Mouse (Mus musculus) hindbrain, embryonic 16.5 days (tissue): ENCODE measurements around the gene Aaed1. TPM values are rescaled to one million over a fixed set of nuclear protein-coding genes. Genes with fewer than 3 reads are reported as not detected.

Experiments
- ATAC-seq: fragments of 200-750 bp; cut with Nextera tagmentation; 2 replicates; pipeline ENCODE4 v1.8.0; 2017; ENCODE audit warnings: moderate TSS enrichment, moderate library complexity
- H3K27ac ChIP-seq: fragments of 300-500 bp; sonication (generic); 2 replicates; pipeline ENCODE4 v1.5.1; 2014; ENCODE audit warnings: low read depth, mild to moderate bottlenecking, control low read depth, low read length, moderate library complexity
- H3K27me3 ChIP-seq: fragments of 300-500 bp; sonication (generic); replicated peaks from 2 replicates; pipeline ENCODE4 v1.6.1; 2014; ENCODE audit warnings: low read length; ENCODE audit not compliant: control insufficient read depth, insufficient read depth
- H3K36me3 ChIP-seq: fragments of 300-500 bp; sonication (generic); 2 replicates; pipeline ENCODE4 v1.6.1; 2014; ENCODE audit warnings: mild to moderate bottlenecking, low read length, moderate library complexity, mixed read lengths; ENCODE audit not compliant: control insufficient read depth, insufficient read depth
- H3K4me1 ChIP-seq: fragments of 300-500 bp; sonication (generic); 2 replicates; pipeline ENCODE4 v1.6.1; 2014; ENCODE audit warnings: low read depth, low read length; ENCODE audit not compliant: control insufficient read depth, insufficient read depth
- H3K4me2 ChIP-seq: fragments of 300-500 bp; sonication (generic); 2 replicates; pipeline ENCODE4 v1.6.1; 2014; ENCODE audit warnings: mild to moderate bottlenecking, low read length, control low read depth, moderate library complexity
- H3K4me3 ChIP-seq: fragments of 300-500 bp; sonication (generic); 2 replicates; pipeline ENCODE4 v1.5.1; 2014; ENCODE audit warnings: mild to moderate bottlenecking, low read length, control low read depth, moderate library complexity
- H3K9ac ChIP-seq: fragments of 300-500 bp; sonication (generic); 2 replicates; pipeline ENCODE4 v1.6.1; 2014; ENCODE audit warnings: low read depth, mild to moderate bottlenecking, control low read depth, low read length, moderate library complexity
- H3K9me3 ChIP-seq: fragments of 300-500 bp; sonication (generic); 2 replicates; pipeline ENCODE4 v1.6.1; 2014; ENCODE audit warnings: mild to moderate bottlenecking, low read length, moderate library complexity; ENCODE audit not compliant: control insufficient read depth
- WGBS: fragments of 180-500 bp; shearing (Covaris S2); extraction: QIAGEN DNeasy Blood & Tissue Kit; methylation state at CpG from one replicate; pipeline ENCODE4 v1.1.7; 2014; 5-methylcytosine and 5-hydroxymethylcytosine counted together
- polyA plus RNA-seq: library from polyadenylated mRNA; unstranded; fragments of >200 nt; fragmentation: Nextera tagmentation; extraction: Ambion mirVana; gene quantifications from 2 replicates; pipeline ENCODE4 v1.2.1, GENCODE M21; 2015

The Aaed1 gene
- polyA plus RNA-seq, 1 experiment from 2014 or later = 12.5 TPM

DNA sequence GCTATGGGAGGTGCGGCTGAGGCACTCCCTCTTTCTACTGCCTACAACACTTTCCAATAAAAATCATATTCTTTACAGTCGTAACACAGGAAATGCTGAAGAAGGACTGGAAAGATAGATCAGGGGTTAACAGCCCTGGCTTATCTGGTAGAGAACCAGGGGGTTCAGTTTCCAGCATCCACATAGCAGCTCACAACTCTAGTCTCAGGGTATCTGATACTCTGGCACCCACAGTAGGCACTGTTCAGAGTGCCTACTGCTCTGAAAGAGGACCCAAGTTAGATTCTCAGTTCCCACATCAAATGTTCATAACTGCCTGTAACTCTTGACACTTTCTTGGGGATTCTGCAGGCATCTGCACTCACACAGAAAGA is 393 bp upstream of the Aaed1 start:
- peak; percentile 57; the same call in 1 of the 2 replicates for ATAC-seq

DNA sequence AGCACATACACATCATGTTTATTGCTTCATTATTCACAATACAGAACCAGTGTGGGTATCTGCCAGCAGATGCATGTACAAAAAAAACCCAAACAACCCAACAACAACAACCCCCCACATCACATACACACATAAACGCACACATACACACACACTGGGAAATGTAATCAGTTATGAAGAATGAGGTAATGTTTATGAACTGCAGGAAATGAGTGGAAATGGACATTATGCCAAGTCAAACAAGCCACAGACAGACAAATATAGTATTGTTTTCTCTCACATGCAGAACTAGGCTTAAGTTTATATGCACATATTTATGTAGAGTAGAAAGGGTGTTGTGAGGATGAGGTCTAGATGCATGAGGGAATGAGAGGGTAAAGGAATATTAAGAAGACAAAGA is 1.2 kb downstream of the Aaed1 start:
- H3K4me3 ChIP-seq = peak overlapping the region; percentile 78; the same call in 1 of the 2 replicates
- H3K9ac ChIP-seq = no peak overlapping the region
- no peaks in the 10 kb centered on the region for H3K9me3 ChIP-seq
- H3K36me3 ChIP-seq = no peaks in the 10 kb centered on the region
- H3K4me1 ChIP-seq = peaks cover 7% of the 10 kb centered on the region
- WGBS = 71% methylated on average over 1 of the region's 1 CpGs
- no peak for ATAC-seq
- H3K4me2 ChIP-seq = peak overlapping the region; percentile 71
- no peak overlapping the region for H3K27ac ChIP-seq
- no peaks in the 10 kb centered on the region for H3K27me3 ChIP-seq

More for the DNA sequence above, 393 bp upstream of the Aaed1 start:
- H3K36me3 ChIP-seq = no peaks in the 10 kb centered on the region
- H3K4me1 ChIP-seq = peaks cover 7% of the 10 kb centered on the region
- WGBS = 0% methylated on average over 2 of the region's 2 CpGs
- no peaks in the 10 kb centered on the region for H3K27me3 ChIP-seq
- no peak overlapping the region; the same call in 1 of the 2 replicates for H3K27ac ChIP-seq
- peak overlapping the region; percentile 71 for H3K4me2 ChIP-seq
- H3K4me3 ChIP-seq = peak overlapping the region; percentile 78
- no peaks in the 10 kb centered on the region for H3K9me3 ChIP-seq
- H3K9ac ChIP-seq = peak overlapping the region; percentile 76

DNA sequence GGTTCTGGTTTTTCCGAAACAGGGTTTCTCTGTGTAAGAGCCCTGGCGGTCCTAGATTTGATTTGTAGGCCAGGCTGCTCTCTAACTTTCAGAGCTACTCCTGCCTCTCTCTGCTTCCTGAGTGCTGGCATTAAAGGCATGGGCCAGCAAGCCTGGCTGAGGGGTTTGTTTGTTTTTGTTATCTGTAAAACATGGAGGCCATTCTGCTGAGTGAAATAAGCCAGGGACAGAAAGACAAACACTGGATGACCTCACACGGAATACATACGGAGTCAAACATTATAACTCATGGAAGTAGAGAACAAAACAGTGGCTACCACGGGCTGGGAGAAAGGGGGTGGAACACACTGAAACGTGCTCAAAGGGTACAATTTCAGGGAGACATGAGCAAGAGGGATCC is 1.9 kb downstream of the Aaed1 start:
- no peak overlapping the region for H3K9ac ChIP-seq
- no peaks in the 10 kb centered on the region for H3K27me3 ChIP-seq
- H3K9me3 ChIP-seq = no peaks in the 10 kb centered on the region
- peaks cover 7% of the 10 kb centered on the region for H3K4me1 ChIP-seq
- no peaks in the 10 kb centered on the region for H3K36me3 ChIP-seq
- H3K27ac ChIP-seq = no peak overlapping the region
- H3K4me2 ChIP-seq = no peak overlapping the region
- no peak overlapping the region for H3K4me3 ChIP-seq
- no peak for ATAC-seq
- WGBS = 82% methylated on average over 6 of the region's 6 CpGs

DNA sequence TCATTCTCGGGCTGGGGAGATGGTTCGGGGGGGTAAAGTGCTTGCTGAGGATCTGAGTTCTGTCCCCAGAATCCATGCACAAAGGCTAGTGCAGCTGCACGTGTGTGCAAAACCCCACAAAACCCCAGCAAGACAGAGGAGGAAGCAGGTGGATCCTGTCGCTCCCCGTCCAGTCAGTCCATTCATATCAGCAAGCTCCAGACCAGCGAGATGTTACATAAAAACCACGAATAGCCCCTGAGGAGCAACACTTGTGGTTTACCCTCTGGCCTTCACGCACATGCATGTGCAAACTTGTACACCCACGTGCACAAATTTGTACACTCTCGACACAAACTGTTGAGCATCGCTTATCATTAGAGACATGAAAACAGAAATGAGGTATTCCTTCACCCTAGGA is 2.7 kb downstream of the Aaed1 start:
- Histone ChIP-seq H3K27me3 (no peaks in the 10 kb centered on the region), H3K36me3 (peaks cover under 1% of the 10 kb centered on the region; the same call in 1 of the 2 replicates), H3K4me1 (peaks cover 7% of the 10 kb centered on the region), H3K9me3 (no peaks in the 10 kb centered on the region), H3K27ac (no peak overlapping the region), H3K9ac (no peak overlapping the region), H3K4me3 (no peak overlapping the region), H3K4me2 (no peak overlapping the region)
- WGBS = 86% methylated on average over 11 of the region's 11 CpGs
- no peak for ATAC-seq

DNA sequence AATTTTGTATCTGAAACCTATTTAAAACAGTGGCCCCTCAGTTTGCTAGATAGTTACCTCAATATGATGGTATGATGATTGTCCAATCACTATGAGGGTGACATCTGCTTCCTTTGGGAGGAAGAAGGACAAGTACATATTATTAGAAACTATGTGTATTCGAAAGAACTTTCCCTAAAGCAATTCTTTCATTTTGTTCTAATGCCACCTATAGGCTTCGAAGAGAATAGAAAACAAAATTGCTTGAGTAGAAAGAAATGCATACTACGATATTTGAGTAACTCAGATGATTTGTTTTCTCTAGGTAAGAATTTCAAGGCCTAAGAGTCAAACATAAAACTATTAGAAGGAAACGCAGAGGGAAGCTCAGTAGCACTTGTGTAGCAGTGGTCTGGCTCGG is 3.5 kb downstream of the Aaed1 start:
- no peak overlapping the region for H3K27ac ChIP-seq
- WGBS = 62% methylated on average over 5 of the region's 5 CpGs
- no peaks in the 10 kb centered on the region for H3K27me3 ChIP-seq
- peaks cover 2% of the 10 kb centered on the region; the same call in 1 of the 2 replicates for H3K36me3 ChIP-seq
- H3K4me1 ChIP-seq = peaks cover 7% of the 10 kb centered on the region
- no peak overlapping the region for H3K4me2 ChIP-seq
- no peak overlapping the region for H3K4me3 ChIP-seq
- ATAC-seq = no peak
- H3K9me3 ChIP-seq = no peaks in the 10 kb centered on the region
- no peak overlapping the region for H3K9ac ChIP-seq

DNA sequence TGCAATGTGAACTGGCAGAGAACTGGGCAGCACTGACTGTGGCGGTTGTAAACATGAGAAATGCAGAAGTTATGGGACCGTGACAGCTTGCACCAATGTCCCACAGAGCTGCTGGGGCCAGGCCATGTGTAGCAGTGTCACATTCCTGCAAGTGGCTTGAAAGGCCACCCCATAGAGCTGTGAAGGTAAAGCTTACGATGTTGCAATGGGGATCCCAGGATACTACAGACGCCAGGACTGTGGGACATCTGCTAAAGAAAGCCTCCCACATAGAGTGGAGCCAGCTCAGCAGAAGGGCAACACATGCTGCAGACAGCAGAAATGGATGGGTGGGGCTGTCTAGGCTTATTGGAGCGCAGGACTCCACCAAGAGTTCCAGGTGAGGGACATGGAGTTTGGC is 5.0 kb downstream of the Aaed1 start:
- peaks cover 2% of the 10 kb centered on the region; the same call in 1 of the 2 replicates for H3K36me3 ChIP-seq
- peaks cover 4% of the 10 kb centered on the region for H3K4me1 ChIP-seq
- no peak for ATAC-seq
- H3K4me2 ChIP-seq = no peak overlapping the region
- H3K27me3 ChIP-seq = no peaks in the 10 kb centered on the region
- H3K4me3 ChIP-seq = no peak overlapping the region
- H3K9ac ChIP-seq = no peak overlapping the region
- H3K27ac ChIP-seq = no peak overlapping the region
- H3K9me3 ChIP-seq = no peaks in the 10 kb centered on the region
- 89% methylated on average over 5 of the region's 5 CpGs for WGBS

DNA sequence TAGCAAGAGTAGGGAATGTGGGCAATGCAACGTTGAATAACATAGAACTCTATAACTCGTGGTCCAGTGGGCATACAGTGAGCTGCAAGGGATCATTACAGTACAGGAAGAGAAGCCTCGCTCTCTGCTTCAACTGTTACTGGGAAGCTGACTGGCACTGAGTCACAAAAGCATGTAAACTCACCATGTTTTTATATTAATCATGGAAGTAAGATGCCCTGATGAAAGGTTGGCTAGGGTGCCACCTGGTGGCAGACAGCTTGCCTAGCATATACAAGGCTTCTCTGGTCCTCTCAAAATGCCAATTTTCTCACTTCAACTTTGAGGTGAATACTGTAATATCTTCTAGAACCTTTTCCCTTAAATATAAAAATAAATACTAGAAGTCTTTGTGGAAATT is 6.4 kb downstream of the Aaed1 start:
- no peaks in the 10 kb centered on the region for H3K4me1 ChIP-seq
- peak; percentile 68; the same call in 1 of the 2 replicates for ATAC-seq
- no peak overlapping the region for H3K9ac ChIP-seq
- no peak overlapping the region for H3K4me2 ChIP-seq
- H3K27me3 ChIP-seq = no peaks in the 10 kb centered on the region
- 77% methylated on average over 3 of the region's 3 CpGs for WGBS
- peaks cover 2% of the 10 kb centered on the region; the same call in 1 of the 2 replicates for H3K36me3 ChIP-seq
- H3K4me3 ChIP-seq = no peak overlapping the region
- H3K9me3 ChIP-seq = no peaks in the 10 kb centered on the region
- H3K27ac ChIP-seq = no peak overlapping the region

DNA sequence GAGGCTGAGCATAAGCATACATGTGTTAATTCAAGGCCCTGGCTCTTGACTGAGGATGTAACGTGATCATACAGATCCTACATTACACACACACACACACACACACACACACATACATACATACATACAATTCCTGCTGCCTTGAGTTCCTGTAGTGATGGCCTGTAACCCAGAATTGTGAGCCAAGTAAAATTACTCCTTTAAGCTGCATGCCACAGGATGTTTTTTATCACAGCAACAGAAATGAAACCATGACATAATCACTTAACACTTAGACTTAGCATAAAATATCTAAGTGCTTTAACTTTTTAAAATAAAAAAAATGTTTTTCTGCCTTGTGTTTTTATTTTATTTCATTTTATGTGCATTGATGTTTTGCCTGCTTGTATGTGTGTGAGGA is 13.4 kb downstream of the Aaed1 start:
- no peak overlapping the region for H3K4me3 ChIP-seq
- 94% methylated on average over 1 of the region's 1 CpGs for WGBS
- no peaks in the 10 kb centered on the region for H3K9me3 ChIP-seq
- no peak overlapping the region for H3K9ac ChIP-seq
- H3K4me2 ChIP-seq = no peak overlapping the region
- H3K4me1 ChIP-seq = no peaks in the 10 kb centered on the region
- no peaks in the 10 kb centered on the region for H3K36me3 ChIP-seq
- H3K27ac ChIP-seq = no peak overlapping the region
- no peak for ATAC-seq
- no peaks in the 10 kb centered on the region for H3K27me3 ChIP-seq

DNA sequence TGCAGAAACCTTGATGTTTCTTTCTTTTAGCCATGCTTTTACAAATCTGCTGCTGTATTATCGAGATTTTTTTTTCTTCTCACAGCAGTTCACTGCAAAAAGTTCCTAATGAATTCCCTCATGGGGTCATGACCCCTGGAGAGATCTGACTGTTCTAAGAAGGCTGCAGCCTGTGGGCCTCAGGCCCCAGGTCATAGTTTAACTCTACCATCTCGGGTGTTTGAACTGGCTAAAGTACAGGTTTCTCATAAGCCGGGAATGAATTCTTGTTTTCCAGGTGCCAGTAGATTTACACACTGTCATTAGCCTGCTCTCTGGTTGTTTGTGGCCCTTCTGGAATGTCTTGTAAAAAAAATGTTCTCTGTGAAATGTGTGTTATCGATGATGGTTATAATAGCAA is 25.7 kb downstream of the Aaed1 start:
- ATAC-seq = no peak
- Histone ChIP-seq H3K9ac (no peak overlapping the region), H3K9me3 (no peaks in the 10 kb centered on the region), H3K4me2 (no peak overlapping the region), H3K4me3 (no peak overlapping the region), H3K36me3 (0 out of 2 replicates have a peak, but pooled peaks cover 2% of the 10 kb centered on the region), H3K4me1 (no peaks in the 10 kb centered on the region), H3K27ac (no peak overlapping the region), H3K27me3 (no peaks in the 10 kb centered on the region)
- 55% methylated on average over 4 of the region's 4 CpGs for WGBS

DNA sequence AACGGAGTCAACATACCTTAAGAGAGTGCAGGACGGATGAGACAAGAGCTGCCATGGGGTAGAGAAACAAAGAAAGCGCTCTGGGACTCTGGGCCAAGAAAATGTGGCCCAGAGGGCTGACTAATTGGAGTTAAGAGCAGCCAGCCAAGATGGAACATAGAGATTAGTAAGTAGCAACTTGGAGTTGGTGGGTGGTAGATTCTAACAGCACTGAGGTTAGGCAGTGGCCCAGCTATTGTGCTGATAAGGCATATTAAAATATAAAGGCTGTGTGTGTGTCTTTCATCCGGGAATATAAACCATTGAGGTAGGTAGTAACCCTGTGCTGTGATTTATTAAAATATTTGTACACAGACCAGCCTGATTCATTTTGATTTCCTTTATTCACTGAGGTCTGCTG is 26.2 kb downstream of the Aaed1 start:
- Histone ChIP-seq H3K27ac (no peak overlapping the region), H3K4me3 (no peak overlapping the region), H3K4me1 (no peaks in the 10 kb centered on the region), H3K4me2 (no peak overlapping the region), H3K27me3 (no peaks in the 10 kb centered on the region), H3K9me3 (no peaks in the 10 kb centered on the region), H3K9ac (no peak overlapping the region), H3K36me3 (no peaks in the 10 kb centered on the region)
- ATAC-seq = no peak
- 71% methylated on average over 4 of the region's 4 CpGs for WGBS
